Mouse (Mus musculus) spleen, adult 2 months (tissue): ENCODE measurements at regions not wholly inside any gene's neighbourhood (a gene's known extent, or its start where the extent isn't known, plus 50 kb on each side); places are given as distances from the start of the nearest gene placed in this dataset.

ENCODE experiments used
- CTCF ChIP-seq: fragments of 200-500 bp; IDR thresholded peaks from 2 replicates; pipeline ENCODE4 v1.5.1; 2011; ENCODE audit warnings: mild to moderate bottlenecking, inconsistent platforms; ENCODE audit not compliant: insufficient read depth, insufficient read length, insufficient replicate concordance; ENCODE audit errors: extremely low read depth
- POLR2A ChIP-seq: fragments of 200-500 bp; IDR thresholded peaks from 2 replicates; pipeline ENCODE4 v1.6.1; 2011; ENCODE audit warnings: low read depth, low read length, inconsistent platforms

- TF ChIP-seq CTCF (no peak), POLR2A (no peak)
Observed at GRCm38 (mm10) chr7:37337616-37338015, 435.8 kb downstream of the Zfp536 start.
